Mouse (Mus musculus): ENCODE results near the gene Drd4. TPM values are rescaled to one million over a fixed set of nuclear protein-coding genes. Genes with fewer than 3 reads are reported as not detected.
A peak's percentile ranks its signal among the peaks of the same experiment; 100 is the strongest.

Drd4 gene
- total RNA-seq, 2 experiments from 2014 or later: not detected

- Histone ChIP-seq H3K27ac (peak overlapping the region; percentile 98), H3K4me3 (peak overlapping the region; percentile 93)
- no peak for TF ChIP-seq CTCF (IDR thresholded peaks at IDR 0.05)
- no peak for DNase-seq
- intact Hi-C loops (cut with DNase I): no loop called here
These were observed 36.7 kb downstream of the Drd4 start for GRCm38 (mm10) chr7:141328373-141328990.

- no peak overlapping the region for H3K4me3 ChIP-seq
- DNase-seq: no peak
- no peak for TF ChIP-seq CTCF (IDR thresholded peaks at IDR 0.05)
- no peak overlapping the region for H3K27ac ChIP-seq
- intact Hi-C loops (cut with DNase I): no loop called here
These were observed 38.9 kb downstream of the Drd4 start for GRCm38 (mm10) chr7:141330706-141331105.

GRCm38 (mm10) chr7:141331990-141332389, 40.2 kb downstream of the Drd4 start:
- no peak for TF ChIP-seq CTCF (IDR thresholded peaks at IDR 0.05)
- no peak overlapping the region for H3K27ac ChIP-seq
- no peak for DNase-seq
- intact Hi-C loops (cut with DNase I): no loop called here
- H3K4me3 ChIP-seq: no peak overlapping the region

- intact Hi-C loops (cut with DNase I): no loop called here
- H3K27ac ChIP-seq: 0 out of 2 replicates have a peak overlapping the region, but pooled peaks have one; percentile 6
- no peak for TF ChIP-seq CTCF (IDR thresholded peaks at IDR 0.05)
- no peak overlapping the region for H3K4me3 ChIP-seq
- no peak for DNase-seq
These were observed 43.3 kb downstream of the Drd4 start for GRCm38 (mm10) chr7:141335044-141335579.

GRCm38 (mm10) chr7:141335682-141336081, 43.9 kb downstream of the Drd4 start:
- intact Hi-C loops (cut with DNase I): no loop called here
- no peak for DNase-seq
- no peak overlapping the region for H3K4me3 ChIP-seq
- no peak for TF ChIP-seq CTCF (IDR thresholded peaks at IDR 0.05)
- 0 out of 2 replicates have a peak overlapping the region, but pooled peaks have one; percentile 20 for H3K27ac ChIP-seq

- no peak for TF ChIP-seq CTCF (IDR thresholded peaks at IDR 0.05)
- no peak for DNase-seq
- no peak overlapping the region for H3K4me3 ChIP-seq
- no peak overlapping the region for H3K27ac ChIP-seq
- intact Hi-C loops (cut with DNase I): no loop called here
These were observed 44.5 kb downstream of the Drd4 start for GRCm38 (mm10) chr7:141336296-141336695.

GRCm38 (mm10) chr7:141337716-141338416, 46.1 kb downstream of the Drd4 start:
- peak overlapping the region; percentile 74 for H3K27ac ChIP-seq
- DNase-seq: no peak
- H3K4me3 ChIP-seq: peak overlapping the region; percentile 64
- TF ChIP-seq CTCF (IDR thresholded peaks at IDR 0.05): no peak
- intact Hi-C loops (cut with DNase I): no loop called here

GRCm38 (mm10) chr7:141338576-141339131, 46.8 kb downstream of the Drd4 start, which contains the start of gene Eps8l2:
TSS of gene Eps8l2 (plus strand) at chr7:141338880.
- H3K27ac ChIP-seq: peak within 1 kb of the TSS; percentile 74
- peak within 1 kb of the TSS; percentile 64 for H3K4me3 ChIP-seq
- intact Hi-C loops (cut with DNase I): no loop called here
- peak; percentile 56 for DNase-seq
- TF ChIP-seq CTCF (IDR thresholded peaks at IDR 0.05): peak; percentile 33; the same call in 1 of the 2 replicates

- intact Hi-C loops (cut with DNase I): no loop called here
- Histone ChIP-seq H3K27ac (peak overlapping the region; percentile 74), H3K4me3 (peak overlapping the region; percentile 64)
- no peak for TF ChIP-seq CTCF (IDR thresholded peaks at IDR 0.05)
- DNase-seq: no peak
These were observed 47.6 kb downstream of the Drd4 start for GRCm38 (mm10) chr7:141339215-141339920.

GRCm38 (mm10) chr7:141340023-141340422, 48.2 kb downstream of the Drd4 start:
- TF ChIP-seq CTCF (IDR thresholded peaks at IDR 0.05): no peak
- H3K4me3 ChIP-seq: peak overlapping the region; percentile 64

GRCm38 (mm10) chr7:141340476-141340875, 48.7 kb downstream of the Drd4 start:
- TF ChIP-seq CTCF (IDR thresholded peaks at IDR 0.05): no peak
- intact Hi-C loops (cut with DNase I): no loop called here

More at GRCm38 (mm10) chr7:141340023-141340422, 48.2 kb downstream of the Drd4 start:
- intact Hi-C loops (cut with DNase I): no loop called here
- no peak for DNase-seq
- no peak overlapping the region for H3K27ac ChIP-seq

GRCm38 (mm10) chr7:141341689-141342226, 50.0 kb downstream of the Drd4 start:
- TF ChIP-seq CTCF (IDR thresholded peaks at IDR 0.05): no peak
- no peak overlapping the region for H3K27ac ChIP-seq
- intact Hi-C loops (cut with DNase I): no loop called here
- no peak for DNase-seq
- no peak overlapping the region for H3K4me3 ChIP-seq

More at GRCm38 (mm10) chr7:141340476-141340875, 48.7 kb downstream of the Drd4 start:
- no peak for DNase-seq
- Histone ChIP-seq H3K4me3 (no peak overlapping the region), H3K27ac (no peak overlapping the region)
